Mouse (Mus musculus) C3H10T1/2 (cell line): ENCODE measurements around the gene Cyp4v3. TPM values are rescaled to one million over a fixed set of nuclear protein-coding genes. Genes with fewer than 3 reads are reported as not detected.

Source experiments
- polyA plus RNA-seq, 2 experiments: library from polyadenylated mRNA; unstranded; fragments of >200 nt; fragmentation: generic; extraction: Trizol; gene quantifications; one replicate each; pipeline ENCODE4 v1.2.1; 2012; ENCODE audit warnings: missing spikeins in 2 of 2

The Cyp4v3 gene
- polyA plus RNA-seq: 1 to 10 TPM in 1 of 2 experiments, under 1 TPM in 1; 0.08 to 1.9 TPM

DNA sequence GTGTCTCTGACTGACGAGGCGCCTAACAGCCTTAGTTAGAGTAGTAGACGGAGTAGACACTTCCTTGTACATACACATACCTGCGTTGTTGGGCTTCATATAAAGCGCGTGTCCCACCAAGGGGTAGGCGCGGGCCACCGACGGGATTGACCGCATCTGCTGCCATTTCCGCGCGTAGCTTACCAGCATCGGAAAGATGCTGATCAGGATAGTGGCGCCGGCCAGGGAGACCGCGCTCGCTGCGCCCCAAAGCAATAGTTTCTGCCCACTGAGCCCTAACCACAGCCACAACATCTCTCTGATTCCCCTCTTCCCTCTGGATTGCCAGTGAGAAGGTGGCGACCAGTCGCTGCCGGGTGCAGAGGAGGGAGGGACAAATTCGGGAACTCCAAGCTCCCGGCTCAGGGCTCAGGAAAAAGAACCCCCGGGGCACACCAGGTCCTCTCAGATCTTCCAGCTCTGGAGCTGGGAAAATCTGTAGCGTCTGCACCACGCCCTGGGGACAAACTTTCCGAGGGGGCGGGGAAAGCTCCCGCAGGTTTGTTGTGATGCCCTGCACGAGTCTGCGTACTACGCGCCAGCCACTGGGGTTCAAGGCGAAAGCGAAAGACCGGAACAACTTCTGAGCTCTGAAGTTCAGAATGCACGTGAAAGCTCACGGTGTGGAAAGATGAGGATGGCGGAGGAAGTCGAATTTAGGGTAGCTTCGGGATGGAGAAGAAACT, at the start of gene Cyp4v3:
TSS of gene Cyp4v3 (minus strand) at position 532 of the 725 bp plus-strand sequence.

DNA sequence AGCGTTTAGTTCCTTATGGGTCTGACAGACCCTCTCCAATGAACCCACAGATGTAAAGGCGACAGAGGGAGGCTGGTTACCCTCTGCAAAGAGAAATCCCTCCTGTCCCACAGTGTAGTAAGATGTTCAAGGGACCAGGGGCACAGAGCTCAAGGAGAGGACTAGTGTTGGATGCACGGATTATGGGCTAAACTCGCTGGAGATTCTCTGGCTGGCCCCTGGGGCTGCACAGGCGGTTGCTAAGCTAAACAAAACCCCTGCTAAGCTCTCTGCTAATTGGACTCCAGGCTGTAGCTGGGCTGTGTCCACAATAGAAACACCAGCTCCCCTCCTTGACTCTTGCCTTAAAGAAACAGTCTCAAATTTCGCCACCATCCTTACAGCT, 48.9 kb upstream of the Cyp4v3 start, which contains the start of gene Fam149a:
TSS of gene Fam149a (minus strand) at position 329 of the 385 bp plus-strand sequence.

DNA sequence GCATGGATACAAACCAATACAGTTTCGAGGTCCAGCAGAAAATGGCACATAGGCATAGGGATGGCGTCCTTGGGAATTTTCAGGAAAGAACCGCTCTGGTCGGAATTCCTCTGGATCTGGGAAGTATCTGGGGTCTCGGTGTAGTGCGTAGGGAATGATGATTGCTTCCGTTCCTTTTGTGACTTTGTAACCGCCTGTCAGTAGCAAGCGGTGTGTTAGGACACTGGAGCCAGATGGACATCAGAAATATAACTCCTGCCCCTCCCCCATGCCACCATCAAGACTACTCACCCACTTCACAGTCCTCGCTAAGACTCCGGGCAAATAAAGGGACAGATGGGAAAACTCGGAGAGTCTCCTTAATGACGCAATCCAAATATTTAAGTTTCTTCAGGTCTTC, 24.6 kb downstream of the Cyp4v3 start, which contains the start of gene Gm45753:
TSS of gene Gm45753 (minus strand) at position 101 of the 400 bp plus-strand sequence.

DNA sequence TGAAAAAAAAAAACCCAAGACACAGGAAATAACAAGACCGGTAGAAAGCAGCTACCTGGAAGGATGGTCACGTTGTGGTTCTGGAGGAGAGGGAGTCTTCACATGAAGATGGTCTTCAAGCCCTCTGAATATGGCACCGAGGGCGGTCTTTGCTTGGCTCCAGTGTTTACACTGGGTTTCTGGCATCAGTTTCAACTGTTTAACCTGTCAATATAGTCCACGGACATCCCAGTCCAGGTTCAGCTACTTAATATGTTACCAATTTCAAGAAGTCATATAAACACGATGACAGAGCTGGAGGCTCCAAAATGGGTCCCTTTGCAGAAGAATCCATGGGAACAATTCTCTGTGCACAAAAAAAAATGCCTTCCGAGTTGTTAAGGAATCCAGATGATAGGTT, 38.3 kb downstream of the Cyp4v3 start, which contains the start of gene Klkb1:
TSS of gene Klkb1 (minus strand) at position 173 of the 400 bp plus-strand sequence.

DNA sequence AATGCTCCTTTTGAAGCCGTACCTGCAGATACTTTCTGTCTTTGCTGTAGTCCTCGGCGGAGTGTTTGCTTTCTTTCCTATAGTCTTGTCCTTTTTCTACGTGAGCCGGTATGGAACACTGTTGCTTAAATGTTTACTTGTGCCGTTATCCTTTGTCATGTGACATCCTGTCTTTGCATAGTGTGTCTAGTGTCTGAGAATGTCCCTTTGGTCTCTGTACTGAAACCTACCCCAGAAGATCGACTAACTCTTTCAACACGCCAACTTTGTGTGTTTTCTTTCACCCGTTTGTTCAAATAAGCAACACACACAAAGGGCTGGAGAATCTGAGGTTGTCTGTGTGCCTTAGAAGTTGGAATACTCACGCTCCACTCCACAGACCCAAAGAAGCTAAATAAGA, 71.1 kb downstream of the Cyp4v3 start, which contains the start of gene F11:
TSS of gene F11 (minus strand) at position 112 of the 400 bp plus-strand sequence.

Other genes with a start within 250 kb of the Cyp4v3 start
- gene F11, start 71.2 kb downstream of the Cyp4v3 start, polyA plus RNA-seq: not detected
- gene Klkb1, start 38.4 kb downstream of the Cyp4v3 start, polyA plus RNA-seq: not detected
- not detected for gene Gm45753, start 24.8 kb downstream of the Cyp4v3 start, polyA plus RNA-seq
- 10 to 100 TPM in 1 of 2 experiments, 1 to 10 TPM in 1; 5.1 to 13.7 TPM for gene Fam149a, start 49.1 kb upstream of the Cyp4v3 start, polyA plus RNA-seq
- under 1 TPM; 0.06 to 0.61 TPM for gene Tlr3, start 77.9 kb upstream of the Cyp4v3 start, polyA plus RNA-seq
- under 1 TPM; under 0.01 to 0.24 TPM for gene Sorbs2, start 174.6 kb upstream of the Cyp4v3 start, polyA plus RNA-seq